Comparison of ENCODE assay signal across 8 mouse cellular contexts in the genomic region with DNA sequence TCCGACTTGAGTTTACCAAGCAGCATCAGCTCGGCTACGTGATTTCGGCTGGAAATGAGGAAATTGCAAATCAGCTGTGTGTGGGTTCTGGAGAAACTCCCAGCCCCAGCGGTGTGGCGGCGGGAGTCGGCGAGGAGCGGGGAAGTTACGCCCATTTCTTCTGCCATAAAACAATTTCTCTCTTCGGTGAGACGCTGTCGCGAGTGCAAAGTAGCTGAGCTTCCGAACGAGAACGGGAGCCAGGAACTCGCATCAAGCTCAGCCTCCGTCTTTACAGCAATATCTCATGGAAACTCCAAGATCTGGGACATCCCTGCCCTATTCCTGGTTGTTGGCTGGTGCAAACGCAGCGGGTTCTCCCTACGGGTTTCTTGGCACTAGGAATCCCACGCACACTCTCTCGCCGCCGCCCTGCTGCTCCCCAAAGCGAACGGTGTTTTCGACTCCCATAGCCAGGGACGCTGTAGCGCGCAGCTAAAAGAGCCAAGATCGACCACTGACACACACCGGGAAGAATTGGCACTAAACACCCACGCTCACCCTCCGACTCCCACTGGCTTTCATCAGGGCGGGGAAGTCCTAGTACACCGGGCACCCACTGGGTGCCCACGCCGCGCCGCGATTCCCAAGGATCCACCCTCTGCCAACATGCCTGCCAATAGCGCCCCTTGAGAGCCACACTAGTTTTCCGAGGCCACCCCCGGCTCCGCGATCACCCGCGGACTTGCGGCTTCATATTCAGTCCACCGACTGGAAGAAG. TPM values are rescaled to one million over a fixed set of nuclear protein-coding genes. Genes with fewer than 3 reads are reported as not detected.
DNase-seq lines count a peak whose midpoint lies in the region; ATAC-seq and TF ChIP-seq lines count a peak whose summit lies in the region.

No protein-coding gene starts in this region.

- no peaks in the 10 kb centered on the region for H3K9me3 ChIP-seq in E14TG2a.4 (ENCODE audit: low read length)
- no peaks in the 10 kb centered on the region for H3K9me3 ChIP-seq in embryonic facial prominence, embryonic 15.5 days (replicated peaks)
- H3K9me3 ChIP-seq in lung, embryonic 14.5 days (ENCODE audit: low read depth, low read length), result peaks cover under 1% of the 10 kb centered on the region; the same call in 1 of the 2 replicates

- H3K4me1 ChIP-seq in E14TG2a.4 (replicated peaks; ENCODE audit: low read depth, low read length), result peaks cover 42% of the 10 kb centered on the region
- peaks cover 35% of the 10 kb centered on the region for H3K4me1 ChIP-seq in embryonic facial prominence, embryonic 15.5 days
- 0 out of 2 replicates have a peak, but pooled peaks cover 3% of the 10 kb centered on the region for H3K4me1 ChIP-seq in lung, embryonic 14.5 days (ENCODE audit: insufficient read depth)

- ATAC-seq in embryonic facial prominence, embryonic 15.5 days (ENCODE audit: insufficient number of reproducible peaks, low FRiP score, low TSS enrichment, low read depth), result no peak
- ATAC-seq in lung, embryonic 14.5 days (ENCODE audit: insufficient read depth), result no peak
- no peak for ATAC-seq in megakaryocyte-erythroid progenitor cell, adult 5-6 weeks (replicated peaks; ENCODE audit: low FRiP score, low TSS enrichment, poor library complexity, severe bottlenecking)

- H3K27me3 ChIP-seq in E14TG2a.4 (ENCODE audit: insufficient read depth, low read length), result peaks cover 73% of the 10 kb centered on the region
- H3K27me3 ChIP-seq in embryonic facial prominence, embryonic 15.5 days, result peaks cover 33% of the 10 kb centered on the region
- peaks cover 33% of the 10 kb centered on the region for H3K27me3 ChIP-seq in lung, embryonic 14.5 days (ENCODE audit: insufficient read depth, low read length)

- no peaks in the 10 kb centered on the region for H3K36me3 ChIP-seq in E14TG2a.4 (ENCODE audit: insufficient read depth, low read length)
- H3K36me3 ChIP-seq in embryonic facial prominence, embryonic 15.5 days, result no peaks in the 10 kb centered on the region
- no peaks in the 10 kb centered on the region for H3K36me3 ChIP-seq in lung, embryonic 14.5 days (ENCODE audit: insufficient read depth)

- no peak for TF ChIP-seq CTCF in E14TG2a.4 (conservative IDR thresholded peaks at IDR 0.05; ENCODE audit: low read length)
- no peak for TF ChIP-seq CTCF in lung, embryonic 14.5 days (IDR thresholded peaks at IDR 0.05; ENCODE audit: low read depth)

- peak overlapping the region; percentile 86 for H3K4me3 ChIP-seq in E14TG2a.4 (replicated peaks; ENCODE audit: low read length)
- peak overlapping the region; percentile 66 for H3K4me3 ChIP-seq in embryonic facial prominence, embryonic 15.5 days (replicated peaks)
- H3K4me3 ChIP-seq in lung, embryonic 14.5 days (ENCODE audit: low read depth, low read length), result peak overlapping the region; percentile 64

- DNase-seq in adrenal gland, postnatal 14 days, result peak; percentile 37
- DNase-seq in heart, postnatal 36 days, result peak; percentile 29 to 49
- peak; percentile 24 for DNase-seq in layer of hippocampus, adult 9-11 months
- peak; percentile 42 for DNase-seq in lung, embryonic 14.5 days
- DNase-seq in right cerebral cortex, postnatal 14 days, result peak; percentile 44

- peak overlapping the region; percentile 100 for H3K4me2 ChIP-seq in embryonic facial prominence, embryonic 15.5 days (replicated peaks)
- H3K4me2 ChIP-seq in lung, embryonic 14.5 days, result peak overlapping the region; percentile 99

- no peak overlapping the region for H3K27ac ChIP-seq in embryonic facial prominence, embryonic 15.5 days (replicated peaks)
- H3K27ac ChIP-seq in lung, embryonic 14.5 days (ENCODE audit: low read depth), result no peak overlapping the region

- peak overlapping the region; percentile 40; the same call in 1 of the 2 replicates for H3K9ac ChIP-seq in embryonic facial prominence, embryonic 15.5 days
- H3K9ac ChIP-seq in lung, embryonic 14.5 days, result peak overlapping the region; percentile 58

- intact Hi-C loops in heart, postnatal 36 days (cut with DNase I), result loop anchor here (2.0 to 5.0 kb wide), 2 partner anchors 73 to 119 kb away; no protein-coding TSS in a partner anchor

- WGBS in embryonic facial prominence, embryonic 15.5 days, result under 1% methylated on average over 53 of the region's 53 CpGs
- under 1% methylated on average over 53 of the region's 53 CpGs for WGBS in lung, embryonic 14.5 days

RNA-seq across cellular contexts. Expression of a gene that starts 1.4 kb away (rescaled TPM):
- total RNA-seq in adrenal gland, postnatal 14 days (2021), result 10.6 and 12.2 TPM in 2 replicates
- polyA plus RNA-seq in embryonic facial prominence, embryonic 15.5 days (2015; fragmentation: Nextera tagmentation; extraction: Ambion mirVana), result 3.9 and 4.6 TPM in 2 replicates
- 10 to 100 TPM; 16.3 to 22.3 TPM for total RNA-seq in heart, postnatal 36 days (2021)
- 3.1 and 3.9 TPM in 2 replicates for polyA plus RNA-seq in lung, embryonic 14.5 days (2014; fragmentation: Nextera tagmentation; extraction: Ambion mirVana)
- total RNA-seq in megakaryocyte-erythroid progenitor cell, adult 5-6 weeks (2014; fragmentation: Nextera tagmentation), result 4.9 and 17.9 TPM in 2 replicates
- total RNA-seq in megakaryocyte-erythroid progenitor cell, adult 5-6 weeks (2017), result 26.6 and 35.6 TPM in 2 replicates

RNA-seq across cellular contexts. Expression of a gene that starts 34.2 kb away (rescaled TPM):
- total RNA-seq in adrenal gland, postnatal 14 days (2021), result 45.2 and 45.4 TPM in 2 replicates
- polyA plus RNA-seq in embryonic facial prominence, embryonic 15.5 days (2015; fragmentation: Nextera tagmentation; extraction: Ambion mirVana), result 47.7 and 48.1 TPM in 2 replicates
- 10 to 100 TPM; 14.8 to 17.7 TPM for total RNA-seq in heart, postnatal 36 days (2021)
- polyA plus RNA-seq in lung, embryonic 14.5 days (2014; fragmentation: Nextera tagmentation; extraction: Ambion mirVana), result 21.3 and 25.1 TPM in 2 replicates
- total RNA-seq in megakaryocyte-erythroid progenitor cell, adult 5-6 weeks (2014; fragmentation: Nextera tagmentation), result 31.4 and 49.2 TPM in 2 replicates
- 29.8 and 38.6 TPM in 2 replicates for total RNA-seq in megakaryocyte-erythroid progenitor cell, adult 5-6 weeks (2017)
